ENCODE assay signal across 8 mouse cellular contexts in the genomic region with DNA sequence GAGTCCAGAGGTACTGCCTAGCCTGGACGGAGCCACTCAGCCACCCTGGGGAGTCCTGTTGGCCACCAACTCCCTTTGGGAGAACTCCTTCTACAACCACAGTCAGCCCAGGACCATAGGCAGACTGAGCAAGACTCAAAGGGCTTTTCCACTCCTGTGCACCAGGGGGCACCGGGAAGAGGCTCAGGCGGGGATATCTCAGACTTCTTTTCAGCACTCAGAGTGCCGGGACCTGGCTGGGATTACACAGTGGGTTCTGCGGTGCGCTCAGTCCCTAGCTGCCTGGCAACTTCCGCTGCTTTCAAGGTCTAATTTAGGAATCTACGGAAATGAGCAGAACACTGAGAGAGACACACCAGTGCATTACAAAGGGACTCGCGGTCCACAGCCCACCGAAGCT.
DNase-seq lines count a peak whose midpoint lies in the region; ATAC-seq and TF ChIP-seq lines count a peak whose summit lies in the region.

No protein-coding gene starts in this region.

- no peak for TF ChIP-seq RAD21 in MEL (IDR thresholded peaks at IDR 0.05; ENCODE audit: low read depth, low read length)

- H3K9ac ChIP-seq in heart, embryonic 11.5 days (ENCODE audit: low read depth, low read length): no peak overlapping the region
- no peak overlapping the region for H3K9ac ChIP-seq in MEL (ENCODE audit: control insufficient read depth, low read depth, low read length, poor library complexity, severe bottlenecking)
- no peak overlapping the region for H3K9ac ChIP-seq in forebrain, embryonic 13.5 days
- no peak overlapping the region for H3K9ac ChIP-seq in intestine, embryonic 14.5 days (ENCODE audit: low read length)
- H3K9ac ChIP-seq in lung, embryonic 16.5 days (ENCODE audit: low read length): no peak overlapping the region

- no peak for TF ChIP-seq EP300 in MEL (IDR thresholded peaks at IDR 0.05; ENCODE audit: low read depth in 1 of 2, low read length in 2 of 2)

- no peaks in the 10 kb centered on the region for H3K79me2 ChIP-seq in MEL (ENCODE audit: control insufficient read depth, insufficient read depth, low read length, poor library complexity)

- no peak for DNase-seq in heart, adult 11 months
- DNase-seq in MEL (ENCODE audit: low read depth, low spot score): no peak
- peak; percentile 71 for DNase-seq in intestine, embryonic 14.5 days (ENCODE audit: low spot score)
- peak; percentile 73 for DNase-seq in retina, postnatal 1 day

- H3K36me3 ChIP-seq in heart, embryonic 11.5 days (ENCODE audit: control insufficient read depth, insufficient read depth, low read length): no peaks in the 10 kb centered on the region
- H3K36me3 ChIP-seq in MEL (ENCODE audit: control insufficient read depth in 1 of 2, insufficient read depth in 2 of 2, low read length in 2 of 2): no peaks in the 10 kb centered on the region
- H3K36me3 ChIP-seq in forebrain, embryonic 13.5 days (ENCODE audit: poor library complexity, severe bottlenecking): no peaks in the 10 kb centered on the region
- H3K36me3 ChIP-seq in intestine, embryonic 14.5 days (ENCODE audit: control insufficient read depth, insufficient read depth, low read length): no peaks in the 10 kb centered on the region
- no peaks in the 10 kb centered on the region for H3K36me3 ChIP-seq in lung, embryonic 16.5 days (ENCODE audit: control insufficient read depth, insufficient read depth, low read length)

- no peaks in the 10 kb centered on the region for H3K9me3 ChIP-seq in heart, embryonic 11.5 days (replicated peaks; ENCODE audit: control insufficient read depth, low read length)
- H3K9me3 ChIP-seq in MEL (replicated peaks; ENCODE audit: insufficient read depth, low read length): no peaks in the 10 kb centered on the region
- no peaks in the 10 kb centered on the region for H3K9me3 ChIP-seq in forebrain, embryonic 13.5 days (replicated peaks)
- no peaks in the 10 kb centered on the region for H3K9me3 ChIP-seq in intestine, embryonic 14.5 days (ENCODE audit: control insufficient read depth, low read length)
- no peaks in the 10 kb centered on the region for H3K9me3 ChIP-seq in lung, embryonic 16.5 days (ENCODE audit: control insufficient read depth, low read length)

- no peak overlapping the region for H3K27ac ChIP-seq in heart, embryonic 11.5 days (ENCODE audit: low read depth, low read length)
- H3K27ac ChIP-seq in MEL (ENCODE audit: control insufficient read depth, low read depth, low read length): no peak overlapping the region
- no peak overlapping the region for H3K27ac ChIP-seq in forebrain, embryonic 13.5 days
- H3K27ac ChIP-seq in intestine, embryonic 14.5 days (ENCODE audit: low read depth): no peak overlapping the region
- H3K27ac ChIP-seq in lung, embryonic 16.5 days (ENCODE audit: low read length): no peak overlapping the region

- H3K4me3 ChIP-seq in heart, embryonic 11.5 days (ENCODE audit: low read depth, low read length): no peak overlapping the region
- H3K4me3 ChIP-seq in MEL (ENCODE audit: control insufficient read depth in 1 of 2, insufficient read depth in 1 of 2, low read depth in 2 of 2, low read length in 2 of 2): no peak overlapping the region
- no peak overlapping the region for H3K4me3 ChIP-seq in forebrain, embryonic 13.5 days
- H3K4me3 ChIP-seq in intestine, embryonic 14.5 days (ENCODE audit: low read depth, low read length): no peak overlapping the region
- no peak overlapping the region for H3K4me3 ChIP-seq in lung, embryonic 16.5 days (ENCODE audit: low read length)

- TF ChIP-seq POLR2A in MEL (IDR thresholded peaks at IDR 0.05; ENCODE audit: control insufficient read depth in 1 of 2, insufficient read depth in 1 of 2, low read depth in 1 of 2, low read length in 2 of 2, poor library complexity in 1 of 2): no peak

- H3K27me3 ChIP-seq in heart, embryonic 11.5 days (ENCODE audit: control insufficient read depth, insufficient read depth, low read length): peaks cover 7% of the 10 kb centered on the region
- H3K27me3 ChIP-seq in MEL (ENCODE audit: control insufficient read depth in 1 of 2, insufficient read depth in 2 of 2, low read length in 2 of 2): peaks cover 2 to 6% of the 10 kb centered on the region in 2 experiments
- H3K27me3 ChIP-seq in forebrain, embryonic 13.5 days: peaks cover 66% of the 10 kb centered on the region
- H3K27me3 ChIP-seq in intestine, embryonic 14.5 days (replicated peaks; ENCODE audit: control insufficient read depth, insufficient read depth, low read length): peaks cover 19% of the 10 kb centered on the region; the same call in 1 of the 2 replicates
- H3K27me3 ChIP-seq in lung, embryonic 16.5 days (ENCODE audit: control insufficient read depth, insufficient read depth, low read depth, low read length): peaks cover 3% of the 10 kb centered on the region; the same call in 1 of the 2 replicates

- no peaks in the 10 kb centered on the region; the same call in 1 of the 2 replicates for H3K4me1 ChIP-seq in heart, embryonic 11.5 days (ENCODE audit: control insufficient read depth, insufficient read depth, low read length)
- H3K4me1 ChIP-seq in MEL (ENCODE audit: control insufficient read depth in 1 of 2, insufficient read depth in 2 of 2, low read length in 2 of 2): no peaks in the 10 kb centered on the region
- H3K4me1 ChIP-seq in forebrain, embryonic 13.5 days: peaks cover 23% of the 10 kb centered on the region
- no peaks in the 10 kb centered on the region for H3K4me1 ChIP-seq in intestine, embryonic 14.5 days (replicated peaks; ENCODE audit: control insufficient read depth, insufficient read depth, low read length)
- H3K4me1 ChIP-seq in lung, embryonic 16.5 days (replicated peaks; ENCODE audit: control insufficient read depth, insufficient read depth, low read length): peaks cover 9% of the 10 kb centered on the region

- peak in 2 of 3 experiments; percentile 3 to 15; a peak in 2 of 6 replicates for TF ChIP-seq CTCF in MEL (IDR thresholded peaks at IDR 0.05 in 2 of 3, conservative IDR thresholded peaks at IDR 0.05 in 1 of 3; ENCODE audit: control insufficient read depth in 1 of 3, insufficient read depth in 1 of 3, low read depth in 2 of 3, low read length in 3 of 3, poor library complexity in 1 of 3, severe bottlenecking in 1 of 3)

- peak overlapping the region; percentile 50 for H3K4me2 ChIP-seq in heart, embryonic 11.5 days
- peak overlapping the region; percentile 42 for H3K4me2 ChIP-seq in forebrain, embryonic 13.5 days
- peak overlapping the region; percentile 20; the same call in 1 of the 2 replicates for H3K4me2 ChIP-seq in intestine, embryonic 14.5 days (ENCODE audit: low read length)
- peak overlapping the region; percentile 43; the same call in 1 of the 2 replicates for H3K4me2 ChIP-seq in lung, embryonic 16.5 days (ENCODE audit: low read depth, low read length)

- ATAC-seq in heart, embryonic 11.5 days (replicated peaks; ENCODE audit: insufficient number of reproducible peaks, low FRiP score, low TSS enrichment): 0 out of 2 replicates have a peak, but pooled peaks have one; percentile 57
- ATAC-seq in forebrain, embryonic 13.5 days: peak; percentile 85
- peak; percentile 78 for ATAC-seq in intestine, embryonic 14.5 days (replicated peaks; ENCODE audit: low FRiP score, low TSS enrichment, low read depth)
- peak; percentile 71 for ATAC-seq in lung, embryonic 16.5 days (ENCODE audit: low read depth)
- ATAC-seq in erythroid progenitor cell, adult 5-6 weeks (replicated peaks; ENCODE audit: low FRiP score, poor library complexity, severe bottlenecking): no peak

- 9% methylated on average over 11 of the region's 11 CpGs for WGBS in heart, embryonic 11.5 days (ENCODE audit: insufficient replicate concordance)
- WGBS in forebrain, embryonic 13.5 days: 11% methylated on average over 11 of the region's 11 CpGs
- 14% methylated on average over 11 of the region's 11 CpGs for WGBS in intestine, embryonic 14.5 days
- WGBS in lung, embryonic 16.5 days: 8% methylated on average over 11 of the region's 11 CpGs

TF ChIP-seq in MEL, 35 proteins besides CTCF, POLR2A, EP300 and RAD21:
- TF ChIP-seq SMC3 (IDR thresholded peaks at IDR 0.05; ENCODE audit: low read depth, low read length) (0 out of 2 replicates have a peak, but pooled peaks have one; percentile 10), ELF1 (IDR thresholded peaks at IDR 0.05; ENCODE audit: low read depth, low read length) (no peak)

Comparison
In these comparisons a context has a peak if more than half of its experiments do, and no peak if none do; other contexts are left out.
1. DNase-seq: peak in intestine, embryonic 14.5 days (single experiment) and retina, postnatal 1 day (single experiment); none in heart, adult 11 months (single experiment) and MEL (single experiment).
2. Peak in every context shown above with its lines, with median percentiles within 50 percentile points of each other: H3K4me2 ChIP-seq.